Mouse (Mus musculus): Measurements from ENCODE around the gene Myrip. TPM values are rescaled to one million over a fixed set of nuclear protein-coding genes. Genes with fewer than 3 reads are reported as not detected.
A peak's percentile ranks its signal among the peaks of the same experiment; 100 is the strongest.

The Myrip gene
- total RNA-seq, 2 experiments from 2014 or later: 54.2 to 55.2 TPM

- no peak for DNase-seq
These were observed 154.7 kb downstream of the Myrip start for GRCm38 (mm10) chr9:120455768-120456655.

GRCm38 (mm10) chr9:120470431-120470830 lies 169.1 kb downstream of the Myrip start:
- DNase-seq: no peak

- no peak for DNase-seq
These were observed 180.3 kb downstream of the Myrip start for GRCm38 (mm10) chr9:120481644-120482043.

- DNase-seq: no peak
These were observed 181.1 kb downstream of the Myrip start for GRCm38 (mm10) chr9:120482382-120482781.

GRCm38 (mm10) chr9:120483101-120483500 lies 181.8 kb downstream of the Myrip start:
- DNase-seq: no peak

- DNase-seq: no peak
These were observed 185.8 kb downstream of the Myrip start for GRCm38 (mm10) chr9:120487076-120487475.

GRCm38 (mm10) chr9:120491509-120491908 lies 190.2 kb downstream of the Myrip start:
- DNase-seq: no peak

- DNase-seq: no peak
These were observed 190.7 kb downstream of the Myrip start, which contains the start of gene Eif1b for GRCm38 (mm10) chr9:120492010-120492399. Eif1b (plus strand) TSS chr9:120492232.

GRCm38 (mm10) chr9:120492400-120493351 lies 191.4 kb downstream of the Myrip start:
- peak; percentile 80 to 81 for DNase-seq

GRCm38 (mm10) chr9:120493781-120494180 lies 192.5 kb downstream of the Myrip start:
- DNase-seq: no peak

GRCm38 (mm10) chr9:120496691-120497090 lies 195.4 kb downstream of the Myrip start:
- DNase-seq: peak in 1 of 2 experiments; percentile 55

GRCm38 (mm10) chr9:120497983-120498382 lies 196.7 kb downstream of the Myrip start:
- no peak for DNase-seq

- DNase-seq: no peak
These were observed 200.0 kb downstream of the Myrip start for GRCm38 (mm10) chr9:120501191-120501902.

GRCm38 (mm10) chr9:120502013-120502412 lies 200.7 kb downstream of the Myrip start:
- DNase-seq: peak in 1 of 2 experiments; percentile 74

- no peak for DNase-seq
These were observed 203.1 kb downstream of the Myrip start for GRCm38 (mm10) chr9:120504423-120504822.

GRCm38 (mm10) chr9:120511781-120512180 lies 210.5 kb downstream of the Myrip start:
- no peak for DNase-seq

- no peak for DNase-seq
These were observed 215.4 kb downstream of the Myrip start for GRCm38 (mm10) chr9:120516720-120517119.

- no peak for DNase-seq
These were observed 217.6 kb downstream of the Myrip start for GRCm38 (mm10) chr9:120518946-120519345.

- no peak for DNase-seq
These were observed 218.3 kb downstream of the Myrip start for GRCm38 (mm10) chr9:120519469-120520125.

GRCm38 (mm10) chr9:120521161-120521560 lies 219.8 kb downstream of the Myrip start:
- DNase-seq: no peak
